Mouse (Mus musculus) neutrophil, adult 65 days (primary cell): ENCODE measurements around the gene Tbc1d25. TPM values are rescaled to one million over a fixed set of nuclear protein-coding genes. Genes with fewer than 3 reads are reported as not detected.

Experiments used
- total RNA-seq: library from RNA; stranded (reverse); gene quantifications from 2 replicates; pipeline ENCODE4 v1.2.4, GENCODE M21; 2023

Gene Tbc1d25
- total RNA-seq, result 11.0 and 12.5 TPM in 2 replicates

DNA sequence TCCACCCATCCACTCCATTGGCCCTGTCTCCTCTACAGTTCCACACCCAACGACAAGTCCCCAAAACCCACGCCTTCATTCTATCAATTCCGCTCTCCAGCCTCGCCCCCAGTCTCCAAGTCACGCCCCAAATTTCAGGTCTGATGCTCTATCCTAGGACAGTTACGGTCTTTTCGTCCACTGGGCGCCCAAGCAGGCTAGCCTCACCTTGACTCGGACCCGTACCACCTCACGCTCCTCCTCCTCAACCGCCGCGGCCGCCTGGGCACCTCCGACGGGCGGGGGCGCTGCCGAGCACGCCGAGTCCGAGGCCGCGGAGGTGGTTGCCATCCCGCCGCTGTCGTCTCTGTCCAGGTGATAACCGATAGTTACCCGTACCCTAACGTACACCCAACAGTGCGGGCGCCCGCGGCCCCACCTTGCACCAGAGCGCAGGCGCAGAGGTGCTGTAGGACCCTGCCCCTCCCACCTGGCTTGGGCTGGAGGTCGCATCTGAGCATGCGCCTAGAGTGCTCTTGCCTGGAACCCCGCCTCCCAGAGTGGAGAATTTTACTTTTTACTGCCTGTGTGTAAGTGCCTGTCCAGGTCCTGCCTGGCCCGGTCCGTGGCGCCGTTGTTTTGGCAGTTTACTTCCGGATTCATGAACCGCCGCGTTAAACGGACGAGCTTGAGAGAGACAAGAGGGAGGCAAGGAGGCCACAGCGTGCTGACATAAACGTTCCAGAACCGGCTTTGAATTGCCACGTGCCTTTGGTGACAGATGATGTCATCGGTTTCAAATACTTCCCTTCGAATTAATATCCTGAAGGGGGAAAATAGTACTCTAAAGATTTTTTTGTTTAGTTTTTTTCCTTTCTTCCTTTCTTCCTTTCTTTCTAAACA lies at the start of gene Tbc1d25:
Gene Tbc1d25 (minus strand): TSS at position 678 of the 882 bp plus-strand sequence.

DNA sequence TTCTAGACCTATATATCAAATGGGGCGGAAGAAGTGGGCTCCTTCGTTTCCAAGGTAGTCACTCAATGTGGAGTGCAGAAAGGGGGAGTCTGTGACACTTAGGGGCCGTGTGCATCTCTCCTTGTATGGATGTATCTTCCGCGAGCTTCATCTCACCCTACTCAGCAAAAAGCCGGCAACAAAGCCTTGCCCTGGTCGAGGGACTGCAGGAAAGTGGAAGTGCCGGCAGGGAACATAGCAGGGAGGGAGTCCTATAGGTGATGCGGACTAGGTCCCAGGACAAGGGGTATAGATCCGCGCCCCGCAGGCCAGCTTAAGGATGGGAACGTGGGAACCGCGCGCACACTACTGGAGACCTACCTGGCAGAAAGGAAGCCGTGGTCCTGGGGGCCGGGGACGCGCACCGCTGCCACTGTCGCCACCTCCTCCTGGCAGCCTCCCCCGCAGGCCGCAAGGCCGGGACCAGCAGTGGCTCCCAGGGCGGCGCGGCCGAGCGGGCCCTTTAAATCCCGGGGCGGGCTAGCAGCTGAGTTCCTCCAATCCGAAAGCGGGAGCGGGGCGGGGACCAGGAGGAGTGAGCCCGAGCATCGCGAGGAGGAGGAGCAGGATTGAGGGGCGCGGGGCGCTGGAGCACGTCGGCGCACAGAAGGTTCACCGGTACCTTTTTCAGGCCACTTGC lies 30.2 kb upstream of the Tbc1d25 start, which contains the start of gene Porcn:
Gene Porcn (minus strand): TSS at position 511 of the 679 bp plus-strand sequence.

DNA sequence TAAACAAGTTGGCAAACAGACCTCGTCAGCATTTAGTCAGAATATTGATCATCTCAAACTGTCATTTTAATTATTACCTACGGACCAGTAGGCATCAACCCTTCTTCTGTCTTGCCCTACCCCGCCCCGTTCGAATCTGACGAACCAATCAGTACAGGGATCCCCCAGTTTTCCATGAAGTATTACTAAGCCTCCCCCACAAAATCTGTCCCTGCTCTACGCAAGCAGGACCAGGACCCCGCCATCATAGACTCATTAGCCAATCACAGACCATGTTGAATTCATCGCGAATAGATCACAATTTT lies 17.4 kb upstream of the Tbc1d25 start, which contains the start of gene Ebp:
Gene Ebp (minus strand): TSS at position 94 of the 305 bp plus-strand sequence.

DNA sequence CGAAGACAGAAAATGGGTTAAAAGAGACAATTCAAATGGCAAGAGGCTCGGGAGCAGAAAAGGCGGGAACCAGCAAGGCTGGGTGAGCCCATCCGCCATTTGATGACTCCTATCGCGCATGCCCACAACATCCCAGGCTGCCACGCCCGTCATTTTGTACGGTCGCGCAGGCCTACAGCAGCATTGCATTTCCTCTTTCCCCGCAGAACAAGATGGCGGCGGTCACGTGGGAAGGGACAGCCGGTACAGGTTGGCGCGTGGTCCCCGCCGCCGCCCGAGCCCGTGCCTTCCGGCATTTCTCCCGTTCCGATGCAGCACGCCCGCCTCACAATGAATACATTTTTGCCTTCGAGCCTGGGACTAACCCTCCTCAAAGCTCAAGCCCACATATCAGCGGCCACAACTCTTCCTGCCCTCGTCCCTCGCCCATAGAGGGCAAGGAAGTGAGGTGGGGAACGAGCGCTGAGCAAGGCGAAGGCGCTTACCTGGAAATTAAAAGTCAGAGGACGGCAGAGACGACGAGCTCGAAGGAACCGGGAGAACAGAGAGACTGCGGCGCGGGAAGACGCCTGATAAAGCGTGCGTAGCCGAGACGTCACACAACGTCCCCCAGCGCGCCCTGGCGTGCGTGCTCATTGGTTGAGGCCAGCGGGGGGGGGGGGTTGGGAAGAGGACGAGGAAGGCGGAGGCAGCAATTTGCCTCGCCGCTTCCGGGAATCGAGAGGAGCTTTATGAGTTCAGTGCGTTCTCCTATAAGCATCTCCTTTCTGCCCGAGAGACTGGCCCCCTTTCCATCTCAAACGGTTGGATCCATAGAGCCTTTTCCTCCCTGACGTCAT lies 30.6 kb downstream of the Tbc1d25 start, which contains the start of gene Rbm3:
Gene Rbm3 (minus strand): TSS at position 728 of the 839 bp plus-strand sequence.

DNA sequence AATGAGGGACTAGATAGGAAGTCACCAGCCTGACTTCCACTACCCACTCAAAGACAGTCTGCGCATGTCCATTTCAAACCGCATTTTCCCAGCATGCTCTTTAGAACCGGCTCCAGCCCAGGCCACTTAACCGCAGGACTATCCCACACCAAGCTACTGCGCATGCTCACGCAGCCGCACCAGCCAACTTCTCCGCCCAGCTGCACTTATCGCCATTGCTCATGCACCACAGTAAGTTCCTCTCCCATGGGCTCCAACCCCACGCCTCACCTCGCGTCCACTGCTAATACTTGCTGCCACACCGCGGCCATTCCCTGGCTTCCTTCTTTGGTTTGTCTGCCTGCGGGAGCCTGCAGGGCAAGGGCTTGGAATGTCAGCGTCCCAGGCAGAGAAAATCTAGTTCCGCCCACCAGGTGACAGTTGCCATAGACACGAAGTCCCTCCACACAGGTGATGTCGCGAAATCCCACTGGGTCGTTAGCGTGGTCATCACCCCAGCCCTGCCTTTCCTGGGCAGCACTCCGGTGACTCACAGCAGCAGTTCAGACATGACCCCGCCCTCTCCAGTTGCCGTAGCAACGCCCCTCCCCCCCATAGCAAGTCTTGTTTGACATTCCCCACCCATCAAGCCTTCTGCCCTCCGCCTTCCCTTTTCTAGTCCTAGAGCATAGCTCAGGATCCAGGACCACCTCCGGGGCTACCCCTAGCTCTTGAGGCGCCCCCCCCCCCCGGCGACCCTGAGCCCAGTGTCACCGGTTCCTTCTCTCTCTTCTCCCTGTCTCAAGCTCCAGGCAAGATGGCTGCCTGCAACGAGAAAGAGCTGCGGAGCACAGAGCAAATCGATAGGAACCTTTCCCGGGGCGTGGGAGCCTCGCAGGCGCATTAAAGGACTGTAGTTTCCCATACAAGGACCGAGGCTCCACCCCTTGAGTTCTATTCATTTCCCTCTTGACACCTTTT lies 43.7 kb downstream of the Tbc1d25 start, which contains the start of gene Wdr13:
Gene Wdr13 (minus strand): TSS at position 876 of the 960 bp plus-strand sequence.

Other genes with a start within 250 kb of the Tbc1d25 start
- gene Eras, start 247.6 kb downstream of the Tbc1d25 start, total RNA-seq, result not detected in 2 replicates
- gene Hdac6, start 228.3 kb downstream of the Tbc1d25 start, total RNA-seq, result 4.9 and 8.8 TPM in 2 replicates
- gene Gata1, start 198.1 kb downstream of the Tbc1d25 start, total RNA-seq, result 0.88 and 1.6 TPM in 2 replicates
- not detected in 2 replicates for gene Glod5, start 157.7 kb downstream of the Tbc1d25 start, total RNA-seq
- gene Suv39h1, start 101.4 kb downstream of the Tbc1d25 start, total RNA-seq, result 28.1 and 33.2 TPM in 2 replicates
- 136 and 163 TPM in 2 replicates for gene Was, start 85.7 kb downstream of the Tbc1d25 start, total RNA-seq
- gene Wdr13, start 43.3 kb downstream of the Tbc1d25 start, total RNA-seq, result 33.9 and 43.9 TPM in 2 replicates
- gene Rbm3, start 30.3 kb downstream of the Tbc1d25 start, total RNA-seq, result 315 and 338 TPM in 2 replicates
- 36.6 and 52.5 TPM in 2 replicates for gene Ebp, start 17.3 kb upstream of the Tbc1d25 start, total RNA-seq
- gene Porcn, start 30.3 kb upstream of the Tbc1d25 start, total RNA-seq, result not detected in 2 replicates
- 10.7 and 14.4 TPM in 2 replicates for gene Ftsj1, start 76.2 kb upstream of the Tbc1d25 start, total RNA-seq
- 0.22 and 1.1 TPM in 2 replicates for gene Slc38a5, start 95.0 kb upstream of the Tbc1d25 start, total RNA-seq
- not detected in 2 replicates for gene Ssxb10, start 151.2 kb upstream of the Tbc1d25 start, total RNA-seq
- gene Ssxb9, start 190.8 kb upstream of the Tbc1d25 start, total RNA-seq, result not detected in 2 replicates
- not detected in 2 replicates for gene Ssxb1, start 237.1 kb upstream of the Tbc1d25 start, total RNA-seq